Mouse (Mus musculus): ENCODE results near the gene Acot13. TPM values are rescaled to one million over a fixed set of nuclear protein-coding genes. Genes with fewer than 3 reads are reported as not detected.
A peak's percentile ranks its signal among the peaks of the same experiment; 100 is the strongest.

Gene Acot13
- polyA plus RNA-seq, 1 experiment from 2014 or later = 50.1 TPM

DNA sequence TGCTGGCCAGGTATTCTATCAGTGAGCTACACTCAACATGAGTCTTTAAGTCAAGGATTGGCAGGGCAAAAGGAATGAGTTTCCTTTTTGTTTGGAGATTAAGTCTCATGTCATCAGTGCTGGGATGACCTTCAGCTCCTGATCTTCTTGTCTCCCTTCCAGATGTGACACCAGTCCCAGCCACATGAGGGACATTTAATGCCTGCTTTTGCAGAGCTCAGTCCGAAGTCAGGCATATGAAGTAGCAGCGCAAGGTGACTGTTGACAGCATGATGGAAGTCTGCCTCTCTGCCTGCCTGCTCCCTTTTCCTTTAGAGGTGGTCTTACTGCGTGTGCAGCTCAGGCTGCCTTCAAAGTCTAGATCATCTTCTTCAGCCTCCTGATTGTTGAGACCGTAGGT is 6.7 kb downstream of the Acot13 start:
- no peak overlapping the region for H3K27ac ChIP-seq (replicated peaks)
- 96% methylated on average over 4 of the region's 4 CpGs for WGBS
- H3K4me1 ChIP-seq (replicated peaks) = no peaks in the 10 kb centered on the region
- H3K9me3 ChIP-seq = no peaks in the 10 kb centered on the region
- H3K4me2 ChIP-seq = no peak overlapping the region
- H3K9ac ChIP-seq = no peak overlapping the region
- no peaks in the 10 kb centered on the region for H3K27me3 ChIP-seq
- no peak overlapping the region for H3K4me3 ChIP-seq
- no peaks in the 10 kb centered on the region for H3K36me3 ChIP-seq
- no peak for ATAC-seq (ENCODE audit: low read depth)

DNA sequence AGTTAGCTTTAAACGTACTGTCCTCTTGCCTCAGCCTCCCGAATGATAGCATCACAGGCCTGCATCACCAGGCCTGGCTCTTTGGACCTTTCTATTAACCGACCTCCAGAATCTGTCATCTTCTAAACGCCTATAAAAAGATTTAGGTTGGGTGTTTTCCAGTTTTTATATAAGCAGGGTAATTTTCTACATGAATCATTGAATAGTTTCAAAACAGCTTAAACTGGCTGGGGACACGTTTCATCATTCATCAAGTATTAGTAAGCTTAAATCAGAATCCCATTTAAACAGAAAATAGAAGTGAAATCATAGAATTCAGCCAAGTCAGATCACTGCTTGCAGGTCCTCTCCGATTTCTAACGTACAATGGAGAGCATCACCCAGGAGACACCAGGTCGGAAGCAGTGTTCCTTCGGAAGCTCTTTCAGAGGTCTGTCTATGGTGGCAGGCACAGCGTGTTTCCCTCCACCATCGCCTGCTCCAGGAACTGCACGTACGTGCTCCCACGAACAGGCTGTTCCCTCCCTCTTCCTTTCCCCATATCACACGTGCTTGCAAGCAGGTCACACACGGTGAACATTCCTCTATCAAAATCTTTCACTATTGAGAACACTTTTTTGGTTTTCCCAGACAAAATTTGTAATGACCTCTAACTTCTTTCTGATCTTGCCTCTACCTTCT is 8.5 kb downstream of the Acot13 start:
- no peaks in the 10 kb centered on the region for H3K9me3 ChIP-seq
- no peak overlapping the region for H3K27ac ChIP-seq (replicated peaks)
- H3K4me3 ChIP-seq = no peak overlapping the region
- no peaks in the 10 kb centered on the region for H3K27me3 ChIP-seq
- H3K4me1 ChIP-seq (replicated peaks) = no peaks in the 10 kb centered on the region
- WGBS = 88% methylated on average over 16 of the region's 16 CpGs
- no peak for ATAC-seq (ENCODE audit: low read depth)
- no peak overlapping the region for H3K4me2 ChIP-seq
- H3K36me3 ChIP-seq = no peaks in the 10 kb centered on the region
- H3K9ac ChIP-seq = no peak overlapping the region

DNA sequence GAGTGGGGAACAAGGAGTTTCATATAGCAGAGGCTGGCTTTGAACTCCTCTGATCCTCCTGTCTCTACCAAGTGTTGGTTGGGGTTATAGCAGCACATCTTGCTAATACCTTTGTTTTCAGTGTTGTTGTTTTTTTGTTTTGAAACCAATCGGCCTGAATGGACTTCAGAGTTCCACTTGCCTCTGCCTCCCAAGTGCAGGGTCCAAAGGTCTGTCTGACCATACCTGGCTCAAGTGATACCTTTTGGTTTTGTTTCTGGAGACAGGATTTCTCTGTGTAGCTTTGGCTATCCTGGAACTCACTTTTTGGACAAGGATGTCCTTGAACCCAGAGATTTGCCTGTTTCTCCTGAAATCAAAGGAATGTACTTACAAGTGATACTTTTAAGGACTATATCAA is 11.4 kb downstream of the Acot13 start:
- WGBS = 78% methylated on average over 1 of the region's 1 CpGs
- Histone ChIP-seq H3K9ac (no peak overlapping the region), H3K9me3 (no peaks in the 10 kb centered on the region), H3K27me3 (no peaks in the 10 kb centered on the region), H3K4me3 (no peak overlapping the region), H3K4me2 (no peak overlapping the region), H3K36me3 (peaks cover 10% of the 10 kb centered on the region), H3K27ac (replicated peaks) (no peak overlapping the region), H3K4me1 (replicated peaks) (no peaks in the 10 kb centered on the region)
- ATAC-seq (ENCODE audit: low read depth) = no peak

DNA sequence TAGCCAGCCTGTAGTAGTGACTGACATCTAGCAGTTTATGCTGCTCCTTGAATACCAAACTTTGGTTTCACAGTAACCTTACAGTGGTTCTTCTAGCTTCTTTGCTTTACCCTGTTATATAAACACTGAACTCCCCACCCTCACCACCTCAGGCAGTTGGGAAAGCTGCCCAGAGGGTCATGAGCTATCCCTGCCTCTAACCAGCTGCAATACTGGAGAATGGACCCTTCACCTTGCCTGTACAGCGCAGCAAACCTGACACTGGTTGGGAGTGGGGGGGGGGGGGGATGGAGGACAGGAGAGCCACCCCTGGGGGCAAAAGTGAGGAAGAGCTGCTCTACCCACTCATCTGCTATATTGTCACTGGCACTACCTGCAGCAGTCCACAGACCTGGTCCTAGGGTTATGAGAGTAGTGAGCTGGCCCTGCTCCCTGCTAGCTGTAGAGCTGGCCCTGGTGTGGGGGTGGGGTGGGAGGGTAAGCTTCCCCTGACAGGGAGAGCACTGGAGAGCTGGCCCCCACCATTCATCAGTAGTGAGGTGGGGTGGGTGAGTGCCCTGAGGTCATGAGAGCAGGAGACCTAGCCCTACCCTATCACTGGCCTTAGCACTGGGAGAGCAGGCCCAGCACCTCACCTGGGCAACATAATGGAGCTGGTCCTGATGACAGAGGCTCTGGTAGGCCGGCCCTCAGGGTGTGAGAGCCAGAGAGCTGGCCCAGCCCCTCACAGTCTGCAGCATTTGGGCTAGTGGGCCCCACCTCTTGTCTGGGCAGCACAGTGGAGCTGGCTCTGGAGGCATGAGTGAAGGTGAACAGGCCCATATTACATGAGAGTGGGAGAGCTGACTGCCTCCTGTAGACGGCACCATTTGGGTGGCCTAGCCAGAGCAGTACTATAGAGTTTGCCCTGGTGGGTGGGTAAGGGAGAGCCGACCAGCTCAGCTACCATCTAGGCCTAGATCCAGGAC is 14.9 kb downstream of the Acot13 start:
- peak; percentile 79 for ATAC-seq (ENCODE audit: low read depth)
- H3K4me3 ChIP-seq = no peak overlapping the region
- H3K27ac ChIP-seq (replicated peaks) = no peak overlapping the region
- no peak overlapping the region for H3K9ac ChIP-seq
- no peaks in the 10 kb centered on the region for H3K9me3 ChIP-seq
- no peaks in the 10 kb centered on the region for H3K27me3 ChIP-seq
- H3K4me2 ChIP-seq = no peak overlapping the region
- 71% methylated on average over 4 of the region's 4 CpGs for WGBS
- peaks cover 37% of the 10 kb centered on the region for H3K36me3 ChIP-seq
- H3K4me1 ChIP-seq (replicated peaks) = no peaks in the 10 kb centered on the region

DNA sequence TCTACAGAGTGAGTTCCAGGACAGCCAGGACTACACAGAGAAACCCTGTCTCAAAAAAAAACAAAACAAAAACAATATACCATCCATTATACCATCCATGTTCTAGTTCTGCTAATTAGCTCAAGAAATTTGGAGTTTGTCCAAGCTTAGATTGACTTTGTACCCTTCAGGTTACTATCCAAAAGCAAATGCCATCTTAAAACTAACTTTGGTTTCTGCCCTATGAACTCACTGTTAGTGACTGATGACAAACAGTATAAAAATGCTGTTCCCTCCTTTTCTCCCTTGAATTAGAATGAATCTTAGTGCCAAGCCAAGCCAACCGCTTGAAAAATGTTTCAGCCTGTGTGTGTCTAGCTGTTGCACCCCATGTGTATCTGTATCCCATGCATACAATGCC is 16.7 kb downstream of the Acot13 start:
- Histone ChIP-seq H3K4me2 (no peak overlapping the region), H3K36me3 (peaks cover 55% of the 10 kb centered on the region), H3K27ac (replicated peaks) (no peak overlapping the region), H3K9me3 (no peaks in the 10 kb centered on the region), H3K27me3 (no peaks in the 10 kb centered on the region), H3K4me1 (replicated peaks) (no peaks in the 10 kb centered on the region), H3K9ac (no peak overlapping the region), H3K4me3 (no peak overlapping the region)
- ATAC-seq (ENCODE audit: low read depth) = no peak
- 91% methylated on average over 1 of the region's 1 CpGs for WGBS

DNA sequence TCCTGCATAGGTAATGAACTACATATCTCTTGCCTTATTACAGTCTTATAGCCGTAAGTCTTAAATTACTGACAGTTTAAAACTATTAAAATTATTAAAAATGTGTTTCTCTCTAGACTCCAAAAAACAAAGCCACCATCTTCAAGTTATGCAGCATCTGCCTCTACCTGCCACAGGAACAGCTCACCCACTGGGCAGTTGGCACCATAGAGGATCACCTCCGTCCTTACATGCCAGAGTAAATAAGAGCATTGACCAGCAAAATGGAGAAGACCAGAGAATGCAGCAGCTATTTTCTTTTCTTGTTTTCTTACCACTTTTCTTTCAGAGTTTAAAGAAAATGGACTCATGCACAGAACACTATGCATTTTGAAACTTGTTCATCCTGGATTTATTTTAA is 18.8 kb downstream of the Acot13 start:
- H3K9ac ChIP-seq = no peak overlapping the region
- H3K4me3 ChIP-seq = no peak overlapping the region
- no peak overlapping the region for H3K27ac ChIP-seq (replicated peaks)
- no peaks in the 10 kb centered on the region for H3K27me3 ChIP-seq
- H3K4me2 ChIP-seq = no peak overlapping the region
- WGBS = 94% methylated on average over 2 of the region's 2 CpGs
- H3K36me3 ChIP-seq = peaks cover 73% of the 10 kb centered on the region
- no peaks in the 10 kb centered on the region for H3K9me3 ChIP-seq
- H3K4me1 ChIP-seq (replicated peaks) = no peaks in the 10 kb centered on the region
- no peak for ATAC-seq (ENCODE audit: low read depth)

DNA sequence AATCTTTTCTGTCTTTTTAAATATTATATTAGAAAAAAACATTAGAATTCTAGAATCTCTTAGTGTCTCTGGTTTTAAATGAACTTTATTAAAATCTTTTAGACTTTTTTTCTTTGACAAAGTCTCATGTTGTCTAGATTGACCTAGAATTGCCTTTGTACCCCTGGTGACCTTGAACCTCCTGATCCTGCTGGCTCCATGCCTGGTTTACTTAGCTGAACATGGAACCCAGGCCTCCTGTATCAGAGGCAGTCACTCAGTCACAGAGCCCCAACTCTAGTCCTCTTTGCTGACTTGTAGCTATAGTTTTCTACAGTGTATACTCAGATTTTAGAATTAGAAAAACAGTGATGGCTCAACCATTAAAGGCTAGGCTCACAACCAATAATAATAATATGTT is 25.3 kb downstream of the Acot13 start:
- no peaks in the 10 kb centered on the region for H3K27me3 ChIP-seq
- no peak for ATAC-seq (ENCODE audit: low read depth)
- H3K36me3 ChIP-seq = peaks cover 52% of the 10 kb centered on the region
- peaks cover 34% of the 10 kb centered on the region for H3K4me1 ChIP-seq (replicated peaks)
- no peak overlapping the region for H3K9ac ChIP-seq
- no peak overlapping the region for H3K27ac ChIP-seq (replicated peaks)
- no peak overlapping the region for H3K4me3 ChIP-seq
- no peaks in the 10 kb centered on the region for H3K9me3 ChIP-seq
- H3K4me2 ChIP-seq = no peak overlapping the region

DNA sequence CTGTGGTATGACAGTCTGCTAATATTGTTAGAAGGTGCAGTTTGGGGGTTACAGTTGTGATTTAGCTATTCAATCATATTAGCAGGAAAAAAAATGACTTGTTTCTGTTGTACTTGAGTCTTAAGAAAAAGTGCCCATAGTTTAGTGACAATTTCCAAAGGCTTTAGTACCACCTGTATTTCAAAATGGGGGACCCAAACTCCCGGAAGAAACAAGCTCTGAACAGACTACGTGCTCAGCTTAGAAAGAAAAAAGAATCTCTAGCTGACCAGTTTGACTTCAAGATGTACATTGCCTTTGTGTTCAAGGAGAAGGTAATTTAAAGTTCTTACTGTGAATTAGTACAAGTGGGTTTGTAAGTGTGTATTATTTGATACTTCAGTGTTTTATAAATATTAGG is 28.1 kb downstream of the Acot13 start:
- H3K4me2 ChIP-seq = peak overlapping the region; percentile 89
- H3K4me1 ChIP-seq (replicated peaks) = peaks cover 39% of the 10 kb centered on the region
- H3K9me3 ChIP-seq = no peaks in the 10 kb centered on the region
- WGBS = 23% methylated on average over 2 of the region's 2 CpGs
- no peak overlapping the region for H3K27ac ChIP-seq (replicated peaks)
- no peaks in the 10 kb centered on the region for H3K27me3 ChIP-seq
- ATAC-seq (ENCODE audit: low read depth) = no peak
- H3K4me3 ChIP-seq = peak overlapping the region; percentile 98
- H3K9ac ChIP-seq = peak overlapping the region; percentile 96
- H3K36me3 ChIP-seq = peaks cover 26% of the 10 kb centered on the region

DNA sequence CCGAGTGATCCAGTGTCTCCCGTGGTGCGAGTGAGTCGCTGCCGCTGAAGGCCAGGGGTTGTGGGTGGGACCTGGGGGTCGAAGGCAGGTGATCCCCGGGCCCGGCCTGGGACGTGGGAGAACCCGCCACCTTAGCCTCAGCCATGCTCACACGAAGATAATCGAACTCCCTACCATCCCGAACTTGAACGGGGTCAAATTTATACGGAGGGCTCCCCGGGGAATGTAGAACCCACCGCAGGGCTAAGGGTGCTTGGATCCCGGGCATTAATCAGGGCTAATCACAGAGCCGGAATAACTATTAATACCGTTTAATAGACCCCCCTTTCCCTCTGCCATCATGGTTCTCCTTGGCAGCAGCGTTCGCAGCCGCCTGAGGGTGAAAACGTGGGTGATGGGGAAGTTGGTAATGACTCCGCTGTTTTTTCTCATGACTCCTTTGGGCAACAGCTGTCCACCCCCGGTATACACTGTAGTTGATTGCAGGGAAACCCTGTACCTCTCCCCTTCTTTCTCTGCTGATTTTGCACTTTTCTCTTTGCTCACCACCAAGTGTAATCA is 29.1 kb downstream of the Acot13 start:
- Histone ChIP-seq H3K4me3 (peak overlapping the region; percentile 98), H3K27ac (replicated peaks) (peak overlapping the region; percentile 99), H3K36me3 (peaks cover 16% of the 10 kb centered on the region), H3K9ac (peak overlapping the region; percentile 96), H3K9me3 (no peaks in the 10 kb centered on the region), H3K27me3 (no peaks in the 10 kb centered on the region), H3K4me2 (peak overlapping the region; percentile 89), H3K4me1 (replicated peaks) (peaks cover 39% of the 10 kb centered on the region)
- no peak for ATAC-seq (ENCODE audit: low read depth)
- WGBS = under 1% methylated on average over 26 of the region's 26 CpGs

DNA sequence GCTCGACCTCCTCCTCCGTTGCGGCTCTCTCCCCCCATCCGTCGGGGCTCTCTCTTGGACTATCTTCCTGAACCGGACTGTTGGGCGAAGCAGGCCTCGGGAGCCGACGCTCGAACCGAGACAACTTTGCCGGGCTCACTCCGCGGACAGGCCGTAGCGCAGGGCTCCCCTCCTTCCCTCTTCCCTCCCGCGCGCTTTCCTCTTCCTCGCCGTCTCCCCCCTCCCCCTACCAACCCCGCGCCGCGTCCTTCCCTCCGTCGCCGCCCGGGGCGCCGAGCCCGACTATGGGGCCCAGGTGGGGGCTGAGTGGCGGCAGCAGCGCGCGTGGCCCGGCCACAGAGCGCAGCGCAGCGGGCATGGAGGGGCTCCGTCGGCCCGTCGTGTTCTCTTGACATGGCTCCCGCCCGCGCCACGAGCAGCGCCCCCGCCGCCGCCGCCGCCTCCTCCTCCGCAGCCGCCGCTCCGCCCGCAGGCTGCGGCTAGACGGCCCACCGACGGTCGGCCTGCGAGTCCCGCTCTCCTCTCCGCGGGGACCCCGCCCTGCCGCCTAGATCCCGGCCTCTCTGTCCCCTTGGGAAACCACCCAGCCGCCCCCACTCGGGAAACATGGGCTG is 29.9 kb downstream of the Acot13 start, which contains the start of gene BC005537:
BC005537 (plus strand) TSS at position 350 of the 614 bp plus-strand sequence.
- H3K4me2 ChIP-seq = peak within 1 kb of the TSS; percentile 89
- no peaks in the 10 kb centered on the region for H3K27me3 ChIP-seq
- H3K9me3 ChIP-seq = no peaks in the 10 kb centered on the region
- WGBS = under 1% methylated on average over 74 of the region's 74 CpGs
- ATAC-seq (ENCODE audit: low read depth) = peak; percentile 68
- peaks cover 39% of the 10 kb centered on the region for H3K4me1 ChIP-seq (replicated peaks)
- H3K27ac ChIP-seq (replicated peaks) = peak within 1 kb of the TSS; percentile 99
- peak within 1 kb of the TSS; percentile 96 for H3K9ac ChIP-seq
- H3K36me3 ChIP-seq = peaks cover 13% of the 10 kb centered on the region
- peak within 1 kb of the TSS; percentile 98 for H3K4me3 ChIP-seq

DNA sequence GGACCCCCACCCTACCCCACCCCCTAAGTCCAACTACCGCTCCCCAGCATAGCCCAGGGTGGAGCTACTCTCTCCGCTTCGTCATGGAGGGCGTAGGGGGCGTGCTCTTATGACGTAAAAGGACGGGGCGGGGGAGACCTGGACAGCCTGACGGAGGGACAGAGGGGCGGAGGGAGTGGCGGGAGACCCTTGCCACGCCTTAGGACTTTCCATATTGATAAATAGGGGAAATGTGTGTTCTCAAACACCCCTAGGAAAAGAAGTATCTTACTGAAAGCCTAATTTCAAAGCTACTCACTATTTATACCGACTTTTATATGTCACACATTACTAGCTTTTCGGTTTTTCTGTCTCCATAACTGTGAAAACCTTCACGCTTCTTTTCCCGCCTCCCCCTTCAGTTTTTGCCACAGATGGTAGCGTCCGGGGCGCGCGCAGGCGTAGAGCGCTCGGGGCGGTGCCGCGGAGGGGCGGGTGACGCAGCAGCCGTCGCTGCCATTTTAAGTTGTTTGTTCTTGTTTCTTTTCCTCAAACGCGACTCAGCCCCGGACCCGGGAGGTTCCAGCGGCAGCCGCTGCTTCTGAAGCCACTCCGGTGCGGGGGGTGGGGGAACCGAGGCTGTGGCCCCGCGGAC is 30.5 kb downstream of the Acot13 start:
- under 1% methylated on average over 42 of the region's 42 CpGs for WGBS
- peak; percentile 98 for ATAC-seq (ENCODE audit: low read depth)
- Histone ChIP-seq H3K36me3 (peaks cover 9% of the 10 kb centered on the region), H3K27ac (replicated peaks) (peak overlapping the region; percentile 99), H3K27me3 (no peaks in the 10 kb centered on the region), H3K4me3 (peak overlapping the region; percentile 98), H3K9me3 (no peaks in the 10 kb centered on the region), H3K4me2 (peak overlapping the region; percentile 89), H3K4me1 (replicated peaks) (peaks cover 39% of the 10 kb centered on the region), H3K9ac (peak overlapping the region; percentile 96)

Data from neural tube, embryonic 13.5 days (tissue).